In genomic region chr4:148772658-148773057, GRCm38 (mm10) we compare ENCODE assay signal across 19 mouse cellular contexts. TPM values are rescaled to one million over a fixed set of nuclear protein-coding genes. Genes with fewer than 3 reads are reported as not detected.
DNase-seq lines count a peak whose midpoint lies in the region; ATAC-seq and TF ChIP-seq lines count a peak whose summit lies in the region.
"Had no signal": no experiment of that assay in that cellular context is flagged by ENCODE, and none has a peak within 500 bp of the region (broad histone marks: within the 10 kb centered on the region; RNA-seq: fewer than 3 reads in every experiment).

No protein-coding gene starts in this region.

- H3K4me2 ChIP-seq in stomach, postnatal 0 days (replicated peaks; ENCODE audit: low read depth) = no peak overlapping the region

- peak; percentile 88 for ATAC-seq in granulocyte monocyte progenitor cell, adult 5-6 weeks (replicated peaks; ENCODE audit: poor library complexity, severe bottlenecking)
- ATAC-seq in megakaryocyte, adult 5-6 weeks (ENCODE audit: poor library complexity, severe bottlenecking) = peak; percentile 81
- ATAC-seq in stomach, postnatal 0 days (ENCODE audit: low FRiP score, low TSS enrichment) = peak; percentile 62
- no peak for ATAC-seq in monocyte, adult 5-6 weeks (replicated peaks; ENCODE audit: insufficient number of reproducible peaks, low FRiP score, low TSS enrichment, poor library complexity, severe bottlenecking)
- ATAC-seq: forebrain, embryonic 14.5 days had no signal

- no peaks in the 10 kb centered on the region for H3K4me1 ChIP-seq in stomach, postnatal 0 days (replicated peaks; ENCODE audit: control insufficient read depth, insufficient read depth)

- H3K9me3 ChIP-seq in stomach, postnatal 0 days (ENCODE audit: control insufficient read depth, low read length) = no peaks in the 10 kb centered on the region
- H3K9me3 ChIP-seq: embryonic facial prominence, embryonic 10.5 days; heart, embryonic 12.5 days; hindbrain, embryonic 10.5 days had no signal

- H3K9ac ChIP-seq in stomach, postnatal 0 days (ENCODE audit: low read length) = no peak overlapping the region
- H3K9ac ChIP-seq: heart, embryonic 12.5 days; hindbrain, embryonic 14.5 days had no signal

- WGBS in stomach, postnatal 0 days = 58% methylated on average over 6 of the region's 6 CpGs

- no peak for TF ChIP-seq CTCF in stomach, postnatal 0 days (IDR thresholded peaks at IDR 0.05; ENCODE audit: low read depth)

- no peaks in the 10 kb centered on the region for H3K36me3 ChIP-seq in stomach, postnatal 0 days (ENCODE audit: control insufficient read depth, insufficient read depth, low read length)
- H3K36me3 ChIP-seq: embryonic facial prominence, embryonic 10.5 days; forebrain, embryonic 10.5 days; heart, embryonic 12.5 days; hindbrain, embryonic 10.5 days had no signal

- peak; percentile 74 for DNase-seq in MEL-GATA-1-ER (ENCODE audit: extremely low read depth, low read depth)
- peak; percentile 42 for DNase-seq in stomach, postnatal 0 days (ENCODE audit: low spot score)
- DNase-seq in yolk sac, embryonic 10.5 days (ENCODE audit: low spot score) = no peak
- DNase-seq in kidney, adult 8-10 months = no peak
- DNase-seq: adrenal gland, postnatal 14 days; cerebellum, adult 11-12 months; cerebellum, adult 9-10 months; cerebellum, postnatal 25 days; gastrocnemius, postnatal 36 days; heart, adult 2 months had no signal

- H3K4me3 ChIP-seq in stomach, postnatal 0 days (ENCODE audit: low read depth, low read length) = no peak overlapping the region
- H3K4me3 ChIP-seq: embryonic facial prominence, embryonic 10.5 days; heart, adult 2 months; heart, embryonic 12.5 days had no signal

- H3K27me3 ChIP-seq in stomach, postnatal 0 days (ENCODE audit: control insufficient read depth, insufficient read depth, low read length) = no peaks in the 10 kb centered on the region

- TF ChIP-seq EP300 in stomach, postnatal 0 days (optimal IDR thresholded peaks at IDR 0.05) = no peak

- no peak overlapping the region for H3K27ac ChIP-seq in stomach, postnatal 0 days (replicated peaks)
- H3K27ac ChIP-seq: embryonic facial prominence, embryonic 10.5 days; forebrain, embryonic 10.5 days; heart, adult 2 months; hindbrain, embryonic 14.5 days had no signal

RNA-seq across cellular contexts. Expression of gene Casz1, which starts 31.6 kb away (rescaled TPM):
- total RNA-seq in granulocyte monocyte progenitor cell, adult 5-6 weeks (2014; fragmentation: Nextera tagmentation) = 6.3 and 8.3 TPM in 2 replicates
- 2.8 and 3.1 TPM in 2 replicates for total RNA-seq in granulocyte monocyte progenitor cell, adult 5-6 weeks (2017)
- 3.0 and 3.3 TPM in 2 replicates for total RNA-seq in megakaryocyte, adult 5-6 weeks (2015)
- total RNA-seq in megakaryocyte, adult 5-6 weeks (2017) = 1.7 and 2.5 TPM in 2 replicates
- 9.4 and 10.3 TPM in 2 replicates for polyA plus RNA-seq in stomach, postnatal 0 days (2015; fragmentation: Nextera tagmentation; extraction: Ambion mirVana)
- total RNA-seq in monocyte, adult 5-6 weeks (2017) = 3.6 to 9.8 TPM (median 7.5 TPM) in 3 replicates

Comparison
In these comparisons a context has a peak if more than half of its experiments do, and no peak if none do; other contexts are left out.
1. DNase-seq: peak in MEL-GATA-1-ER (single experiment) and stomach, postnatal 0 days (single experiment); none in yolk sac, embryonic 10.5 days (single experiment) and kidney, adult 8-10 months (0 of 2).